In genomic region chrX:101641161-101641530, GRCm38 (mm10) we compare ENCODE assay signal across 8 mouse cellular contexts. TPM values are rescaled to one million over a fixed set of nuclear protein-coding genes. Genes with fewer than 3 reads are reported as not detected.
DNase-seq lines count a peak whose midpoint lies in the region; ATAC-seq and TF ChIP-seq lines count a peak whose summit lies in the region.

No protein-coding gene starts in this region.

- H3K4me3 ChIP-seq in heart, embryonic 14.5 days (ENCODE audit: control insufficient read depth in 1 of 2, insufficient read depth in 1 of 2, low read depth in 1 of 2, low read length in 2 of 2): peak overlapping the region; percentile 70 to 89
- peak overlapping the region; percentile 65 for H3K4me3 ChIP-seq in forebrain, embryonic 16.5 days (replicated peaks; ENCODE audit: low read length)
- peak overlapping the region; percentile 79 for H3K4me3 ChIP-seq in liver, postnatal 0 days (ENCODE audit: low read depth, low read length)

- H3K9ac ChIP-seq in heart, embryonic 14.5 days (ENCODE audit: low read length): peak overlapping the region; percentile 90
- H3K9ac ChIP-seq in forebrain, embryonic 16.5 days (replicated peaks; ENCODE audit: low read depth, low read length): peak overlapping the region; percentile 80
- peak overlapping the region; percentile 86 for H3K9ac ChIP-seq in liver, postnatal 0 days (replicated peaks)

- H3K4me2 ChIP-seq in heart, embryonic 14.5 days (ENCODE audit: low read length): peak overlapping the region; percentile 72
- H3K4me2 ChIP-seq in forebrain, embryonic 16.5 days (ENCODE audit: low read length): peak overlapping the region; percentile 29
- H3K4me2 ChIP-seq in liver, postnatal 0 days (ENCODE audit: low read depth, low read length): peak overlapping the region; percentile 72

- no peaks in the 10 kb centered on the region for H3K9me3 ChIP-seq in heart, embryonic 14.5 days (ENCODE audit: control insufficient read depth, low read length)
- H3K9me3 ChIP-seq in forebrain, embryonic 16.5 days (ENCODE audit: control insufficient read depth, low read length): no peaks in the 10 kb centered on the region
- H3K9me3 ChIP-seq in liver, postnatal 0 days (ENCODE audit: low read length): no peaks in the 10 kb centered on the region

- ATAC-seq in heart, embryonic 14.5 days (ENCODE audit: insufficient number of reproducible peaks, insufficient read depth, low FRiP score, low read depth): no peak
- ATAC-seq in forebrain, embryonic 16.5 days: no peak
- no peak for ATAC-seq in liver, postnatal 0 days
- ATAC-seq in granulocyte monocyte progenitor cell, adult 5-6 weeks (replicated peaks; ENCODE audit: poor library complexity, severe bottlenecking): no peak

- H3K4me1 ChIP-seq in heart, embryonic 14.5 days (ENCODE audit: control insufficient read depth in 2 of 2, insufficient read depth in 2 of 2, low read length in 2 of 2): no peaks in the 10 kb centered on the region; a peak in 1 of 4 replicates
- peaks cover 12% of the 10 kb centered on the region for H3K4me1 ChIP-seq in forebrain, embryonic 16.5 days (replicated peaks; ENCODE audit: control insufficient read depth, insufficient read depth, low read length)
- H3K4me1 ChIP-seq in liver, postnatal 0 days (ENCODE audit: insufficient read depth): no peaks in the 10 kb centered on the region; the same call in 1 of the 2 replicates

- H3K36me3 ChIP-seq in heart, embryonic 14.5 days (ENCODE audit: control insufficient read depth, insufficient read depth, low read length): peaks cover 8% of the 10 kb centered on the region
- H3K36me3 ChIP-seq in forebrain, embryonic 16.5 days (ENCODE audit: control insufficient read depth, insufficient read depth): no peaks in the 10 kb centered on the region
- H3K36me3 ChIP-seq in liver, postnatal 0 days (replicated peaks; ENCODE audit: insufficient read depth, low read length): 0 out of 2 replicates have a peak, but pooled peaks cover 2% of the 10 kb centered on the region

- 12% methylated on average over 6 of the region's 6 CpGs for WGBS in heart, embryonic 14.5 days
- WGBS in forebrain, embryonic 16.5 days: 18% methylated on average over 6 of the region's 6 CpGs
- 11% methylated on average over 6 of the region's 6 CpGs for WGBS in liver, postnatal 0 days (ENCODE audit: insufficient replicate concordance)

- DNase-seq in heart, adult 18-20 months: no peak
- peak; percentile 4 for DNase-seq in ES-CJ7 (ENCODE audit: low read depth, low spot score)
- DNase-seq in liver, postnatal 0 days: no peak
- no peak for DNase-seq in thymus, postnatal 4 days
- DNase-seq in adrenal gland, postnatal 4 days (ENCODE audit: low spot score in 2 of 2): no peak

- no peak for TF ChIP-seq EP300 in liver, postnatal 0 days (IDR thresholded peaks at IDR 0.05; ENCODE audit: low read depth)

- TF ChIP-seq CTCF in liver, postnatal 0 days (IDR thresholded peaks at IDR 0.05; ENCODE audit: low read depth): no peak

- peak overlapping the region; percentile 84 for H3K27ac ChIP-seq in heart, embryonic 14.5 days (replicated peaks in 1 of 2; ENCODE audit: control insufficient read depth in 1 of 2, insufficient read depth in 1 of 2, low read depth in 2 of 2, low read length in 2 of 2)
- peak overlapping the region; percentile 89 for H3K27ac ChIP-seq in forebrain, embryonic 16.5 days (ENCODE audit: low read length)
- peak overlapping the region; percentile 80 for H3K27ac ChIP-seq in liver, postnatal 0 days (ENCODE audit: low read depth)

- peaks cover 13% of the 10 kb centered on the region for H3K27me3 ChIP-seq in heart, embryonic 14.5 days (ENCODE audit: control insufficient read depth, insufficient read depth, low read length)
- no peaks in the 10 kb centered on the region; the same call in 1 of the 2 replicates for H3K27me3 ChIP-seq in forebrain, embryonic 16.5 days (replicated peaks; ENCODE audit: control insufficient read depth, insufficient read depth, low read length)
- no peaks in the 10 kb centered on the region for H3K27me3 ChIP-seq in liver, postnatal 0 days (ENCODE audit: insufficient read depth, low read length)

RNA-seq across cellular contexts. Expression of gene Ogt, which starts 1.3 kb away (rescaled TPM):
- polyA plus RNA-seq in heart, embryonic 14.5 days (2014; fragmentation: Nextera tagmentation; extraction: Ambion mirVana): 133 and 138 TPM in 2 replicates
- total RNA-seq in heart, adult 18-20 months (2021): 10 to 100 TPM; 42.5 to 56.8 TPM
- 258 and 285 TPM in 2 replicates for polyA plus RNA-seq in forebrain, embryonic 16.5 days (2015; fragmentation: Nextera tagmentation; extraction: Ambion mirVana)
- 26.7 and 27.7 TPM in 2 replicates for polyA plus RNA-seq in liver, postnatal 0 days (2015; fragmentation: Nextera tagmentation; extraction: Ambion mirVana)
- 151 and 200 TPM in 2 replicates for total RNA-seq in granulocyte monocyte progenitor cell, adult 5-6 weeks (2014; fragmentation: Nextera tagmentation)
- total RNA-seq in granulocyte monocyte progenitor cell, adult 5-6 weeks (2017): 56.5 and 66.4 TPM in 2 replicates
- total RNA-seq in adrenal gland, postnatal 4 days (2021): 100 to 1,000 TPM; 250 to 275 TPM
